ENCODE assay signal across 9 mouse cellular contexts in the genomic region with DNA sequence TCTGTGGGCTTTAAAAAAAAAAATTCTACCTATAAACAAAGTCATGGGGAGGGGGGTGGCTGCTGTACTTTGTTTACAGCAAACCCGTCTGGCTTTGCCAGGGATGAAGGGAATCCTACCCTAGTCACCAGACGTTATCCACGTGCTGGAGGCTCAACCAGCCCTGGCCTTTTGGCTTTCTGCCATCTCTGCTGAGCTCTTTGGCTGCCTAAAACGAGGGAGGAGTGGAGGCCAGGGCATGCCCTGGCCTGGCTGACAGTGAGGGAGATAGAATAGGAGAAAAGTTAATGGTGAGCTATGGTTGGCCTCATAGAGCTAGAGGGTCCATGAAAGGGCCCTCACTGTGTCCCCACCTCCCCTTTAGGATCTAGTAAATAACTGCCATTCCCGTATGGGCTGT.
DNase-seq lines count a peak whose midpoint lies in the region; ATAC-seq and TF ChIP-seq lines count a peak whose summit lies in the region.
"Had no signal": no experiment of that assay in that cellular context is flagged by ENCODE, and none has a peak within 500 bp of the region (broad histone marks: within the 10 kb centered on the region; RNA-seq: fewer than 3 reads in every experiment).

No protein-coding gene starts in this region.

- no peak for TF ChIP-seq CTCF in liver, postnatal 0 days (IDR thresholded peaks at IDR 0.05; ENCODE audit: low read depth)

- H3K27me3 ChIP-seq in heart, embryonic 11.5 days (ENCODE audit: control insufficient read depth, insufficient read depth, low read length): no peaks in the 10 kb centered on the region
- H3K27me3 ChIP-seq in lung, embryonic 16.5 days (ENCODE audit: control insufficient read depth, insufficient read depth, low read depth, low read length): no peaks in the 10 kb centered on the region
- H3K27me3 ChIP-seq in liver, postnatal 0 days (ENCODE audit: insufficient read depth, low read length): no peaks in the 10 kb centered on the region
- no peaks in the 10 kb centered on the region for H3K27me3 ChIP-seq in midbrain, embryonic 11.5 days (ENCODE audit: control insufficient read depth, insufficient read depth, low read length)
- H3K27me3 ChIP-seq: intestine, embryonic 15.5 days had no signal

- no peak overlapping the region for H3K4me2 ChIP-seq in heart, embryonic 11.5 days
- H3K4me2 ChIP-seq in lung, embryonic 16.5 days (ENCODE audit: low read depth, low read length): no peak overlapping the region
- H3K4me2 ChIP-seq in liver, postnatal 0 days (ENCODE audit: low read depth, low read length): no peak overlapping the region
- H3K4me2 ChIP-seq in midbrain, embryonic 11.5 days: no peak overlapping the region
- H3K4me2 ChIP-seq: intestine, embryonic 15.5 days had no signal

- 28% methylated on average over 5 of the region's 5 CpGs for WGBS in heart, embryonic 11.5 days (ENCODE audit: insufficient replicate concordance)
- WGBS in lung, embryonic 16.5 days: 15% methylated on average over 5 of the region's 5 CpGs
- 39% methylated on average over 5 of the region's 5 CpGs for WGBS in liver, postnatal 0 days (ENCODE audit: insufficient replicate concordance)
- 66% methylated on average over 5 of the region's 5 CpGs for WGBS in midbrain, embryonic 11.5 days

- H3K27ac ChIP-seq in heart, embryonic 11.5 days (ENCODE audit: low read depth, low read length): no peak overlapping the region
- H3K27ac ChIP-seq in lung, embryonic 16.5 days (ENCODE audit: low read length): no peak overlapping the region
- H3K27ac ChIP-seq in liver, postnatal 0 days (ENCODE audit: low read depth): no peak overlapping the region
- no peak overlapping the region for H3K27ac ChIP-seq in midbrain, embryonic 11.5 days (ENCODE audit: low read depth, low read length)
- H3K27ac ChIP-seq: intestine, embryonic 15.5 days had no signal

- ATAC-seq in heart, embryonic 11.5 days (replicated peaks; ENCODE audit: insufficient number of reproducible peaks, low FRiP score, low TSS enrichment): no peak
- ATAC-seq in lung, embryonic 16.5 days (ENCODE audit: low read depth): peak; percentile 52; the same call in 1 of the 2 replicates
- ATAC-seq in liver, postnatal 0 days: no peak
- ATAC-seq in midbrain, embryonic 11.5 days (ENCODE audit: low FRiP score): no peak

- no peak for TF ChIP-seq EP300 in liver, postnatal 0 days (IDR thresholded peaks at IDR 0.05; ENCODE audit: low read depth)

- H3K4me3 ChIP-seq in heart, embryonic 11.5 days (ENCODE audit: low read depth, low read length): no peak overlapping the region
- H3K4me3 ChIP-seq in lung, embryonic 16.5 days (ENCODE audit: low read length): no peak overlapping the region
- H3K4me3 ChIP-seq in liver, postnatal 0 days (ENCODE audit: low read depth, low read length): no peak overlapping the region
- H3K4me3 ChIP-seq in midbrain, embryonic 11.5 days (ENCODE audit: low read depth, low read length): no peak overlapping the region
- H3K4me3 ChIP-seq: intestine, embryonic 15.5 days had no signal

- no peaks in the 10 kb centered on the region for H3K36me3 ChIP-seq in heart, embryonic 11.5 days (ENCODE audit: control insufficient read depth, insufficient read depth, low read length)
- no peaks in the 10 kb centered on the region for H3K36me3 ChIP-seq in lung, embryonic 16.5 days (ENCODE audit: control insufficient read depth, insufficient read depth, low read length)
- no peaks in the 10 kb centered on the region for H3K36me3 ChIP-seq in liver, postnatal 0 days (replicated peaks; ENCODE audit: insufficient read depth, low read length)
- no peaks in the 10 kb centered on the region for H3K36me3 ChIP-seq in midbrain, embryonic 11.5 days (ENCODE audit: control insufficient read depth, insufficient read depth, low read length)
- H3K36me3 ChIP-seq: intestine, embryonic 15.5 days had no signal

- peak; percentile 92 for DNase-seq in heart, adult 11 months
- peak; percentile 18 for DNase-seq in NIH3T3 (ENCODE audit: low read depth)
- DNase-seq in cerebellum, postnatal 14 days: peak; percentile 84 to 86
- DNase-seq in liver, postnatal 0 days: no peak
- no peak for DNase-seq in midbrain, embryonic 11.5 days (ENCODE audit: low spot score, missing footprints)
- no peak for DNase-seq in frontal cortex, postnatal 10 days (ENCODE audit: low spot score in 2 of 2)

- H3K4me1 ChIP-seq in heart, embryonic 11.5 days (ENCODE audit: control insufficient read depth, insufficient read depth, low read length): peaks cover 4% of the 10 kb centered on the region; the same call in 1 of the 2 replicates
- H3K4me1 ChIP-seq in lung, embryonic 16.5 days (replicated peaks; ENCODE audit: control insufficient read depth, insufficient read depth, low read length): peaks cover 7% of the 10 kb centered on the region; the same call in 1 of the 2 replicates
- peaks cover 5% of the 10 kb centered on the region for H3K4me1 ChIP-seq in liver, postnatal 0 days (ENCODE audit: insufficient read depth)
- no peaks in the 10 kb centered on the region for H3K4me1 ChIP-seq in midbrain, embryonic 11.5 days (ENCODE audit: control insufficient read depth, insufficient read depth, low read length)
- H3K4me1 ChIP-seq: intestine, embryonic 15.5 days had no signal

- H3K9ac ChIP-seq in heart, embryonic 11.5 days (ENCODE audit: low read depth, low read length): no peak overlapping the region
- no peak overlapping the region for H3K9ac ChIP-seq in lung, embryonic 16.5 days (ENCODE audit: low read length)
- H3K9ac ChIP-seq in liver, postnatal 0 days (replicated peaks): no peak overlapping the region
- no peak overlapping the region for H3K9ac ChIP-seq in midbrain, embryonic 11.5 days (ENCODE audit: low read length)
- H3K9ac ChIP-seq: intestine, embryonic 15.5 days had no signal

- H3K9me3 ChIP-seq in heart, embryonic 11.5 days (replicated peaks; ENCODE audit: control insufficient read depth, low read length): no peaks in the 10 kb centered on the region
- no peaks in the 10 kb centered on the region for H3K9me3 ChIP-seq in lung, embryonic 16.5 days (ENCODE audit: control insufficient read depth, low read length)
- no peaks in the 10 kb centered on the region for H3K9me3 ChIP-seq in liver, postnatal 0 days (ENCODE audit: low read length)
- no peaks in the 10 kb centered on the region for H3K9me3 ChIP-seq in midbrain, embryonic 11.5 days (ENCODE audit: control insufficient read depth, low read length)
- H3K9me3 ChIP-seq: intestine, embryonic 15.5 days had no signal

Comparison
In these comparisons a context has a peak if more than half of its experiments do, and no peak if none do; other contexts are left out.
1. DNase-seq: peak in heart, adult 11 months (single experiment), NIH3T3 (single experiment) and cerebellum, postnatal 14 days (2 of 2); none in liver, postnatal 0 days (single experiment), midbrain, embryonic 11.5 days (single experiment) and frontal cortex, postnatal 10 days (0 of 2).